Mouse (Mus musculus) neutrophil, adult 5-6 weeks (primary cell): Measurements from ENCODE around the gene Dbil5. TPM values are rescaled to one million over a fixed set of nuclear protein-coding genes. Genes with fewer than 3 reads are reported as not detected.

Experiments used
- ATAC-seq: fragments of 151-379, 151-347 bp; 2 replicates; pipeline ENCODE4 v1.8.0; 2017; ENCODE audit warnings: mild to moderate bottlenecking, moderate TSS enrichment; ENCODE audit not compliant: insufficient number of reproducible peaks, poor library complexity, low FRiP score, severe bottlenecking; ENCODE audit errors: extremely low read depth
- total RNA-seq: library from RNA; stranded (forward); fragments of 200-1000 nt; gene quantifications from 2 replicates; pipeline ENCODE4 v1.2.3, GENCODE M21; 2017

Dbil5 gene
- total RNA-seq, 1 experiment from 2014 or later, result not detected

- no peak for ATAC-seq
Observed at GRCm38 (mm10) chr11:76216681-76217389, 573 bp upstream of the Dbil5 start.

GRCm38 (mm10) chr11:76224631-76225030 is 7.2 kb downstream of the Dbil5 start:
- no peak for ATAC-seq

GRCm38 (mm10) chr11:76225051-76225450 is 7.6 kb downstream of the Dbil5 start:
- ATAC-seq, result no peak

GRCm38 (mm10) chr11:76236136-76236535 is 18.7 kb downstream of the Dbil5 start:
- no peak for ATAC-seq

GRCm38 (mm10) chr11:76239750-76240149 is 22.3 kb downstream of the Dbil5 start:
- no peak for ATAC-seq

GRCm38 (mm10) chr11:76242901-76243810 is 25.7 kb downstream of the Dbil5 start, which contains the start of the genes Mrm3 and Glod4:
TSS of gene Mrm3 (plus strand) at chr11:76243715.
TSS of gene Glod4 (minus strand) at chr11:76243725.
- peak; percentile 86 for ATAC-seq

GRCm38 (mm10) chr11:76243811-76244546 is 26.6 kb downstream of the Dbil5 start:
- ATAC-seq, result no peak

GRCm38 (mm10) chr11:76246439-76246838 is 29.0 kb downstream of the Dbil5 start:
- ATAC-seq, result no peak

GRCm38 (mm10) chr11:76247239-76247638 is 29.8 kb downstream of the Dbil5 start:
- no peak for ATAC-seq

- no peak for ATAC-seq
Observed at GRCm38 (mm10) chr11:76252036-76252435, 34.6 kb downstream of the Dbil5 start.

- ATAC-seq, result peak; percentile 86
Observed at GRCm38 (mm10) chr11:76253145-76253917, 35.9 kb downstream of the Dbil5 start.

- no peak for ATAC-seq
Observed at GRCm38 (mm10) chr11:76253918-76254264, 36.5 kb downstream of the Dbil5 start.

- ATAC-seq, result no peak
Observed at GRCm38 (mm10) chr11:76255431-76256001, 38.1 kb downstream of the Dbil5 start.

- ATAC-seq, result no peak
Observed at GRCm38 (mm10) chr11:76256129-76256528, 38.7 kb downstream of the Dbil5 start.

GRCm38 (mm10) chr11:76257386-76257785 is 40.0 kb downstream of the Dbil5 start:
- ATAC-seq, result no peak

GRCm38 (mm10) chr11:76258511-76258910 is 41.1 kb downstream of the Dbil5 start:
- no peak for ATAC-seq

GRCm38 (mm10) chr11:76260208-76261050 is 43.0 kb downstream of the Dbil5 start:
- no peak for ATAC-seq
